Mouse (Mus musculus) right cerebral cortex, adult 18-20 months (tissue): ENCODE results near the gene Edf1.
A peak's percentile ranks its signal among the peaks of the same experiment; 100 is the strongest.
"Not testable (repeated sequence)": the region's sequence is repeated elsewhere in the genome, so short reads cannot be mapped to it uniquely, and the experiment has no call there.

ENCODE experiments used
- DNase-seq: peaks from one replicate; pipeline ENCODE4 v3.0.0; 2022; ENCODE audit warnings: mixed read lengths

The Edf1 gene

DNA sequence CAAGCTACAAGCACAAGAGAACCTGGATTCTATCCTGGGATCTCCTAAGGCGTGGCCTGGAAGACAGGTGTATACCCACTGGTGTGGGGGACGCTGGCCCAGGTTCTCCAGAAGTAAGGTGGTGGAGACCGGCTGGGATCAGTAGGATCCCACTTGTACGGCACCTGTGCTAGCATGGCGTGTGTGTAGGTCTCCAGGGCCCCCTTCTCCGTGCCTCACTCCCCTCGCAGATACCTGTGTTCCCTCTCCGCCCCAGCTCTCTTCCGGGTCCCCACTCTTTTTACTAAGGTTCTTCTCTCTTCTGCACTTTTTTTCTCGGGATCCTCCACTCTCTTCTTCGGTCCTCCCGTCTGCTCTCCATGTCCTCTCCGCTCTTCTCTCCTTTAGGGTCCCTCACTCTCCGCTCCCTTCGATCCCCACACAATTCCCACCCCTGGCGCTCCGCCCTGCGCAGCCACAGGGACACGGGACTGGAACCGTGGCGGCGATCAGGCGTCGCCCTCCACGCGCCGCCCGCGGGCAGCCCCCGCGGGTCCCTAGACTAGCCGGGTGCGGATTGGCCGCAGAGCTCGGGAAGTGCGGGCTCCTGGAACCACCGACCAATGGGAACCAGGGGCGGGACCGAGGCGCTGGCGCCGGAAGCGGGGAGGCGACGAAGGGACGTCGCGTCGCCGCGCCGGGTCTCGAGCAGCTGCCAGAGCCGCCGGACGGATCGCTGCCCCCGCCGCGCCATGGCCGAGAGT, at the start of gene Edf1:
Gene Edf1, plus strand, starts transcription at position 627 of the 743 bp plus-strand sequence.
- DNase-seq = peak; percentile 98

DNA sequence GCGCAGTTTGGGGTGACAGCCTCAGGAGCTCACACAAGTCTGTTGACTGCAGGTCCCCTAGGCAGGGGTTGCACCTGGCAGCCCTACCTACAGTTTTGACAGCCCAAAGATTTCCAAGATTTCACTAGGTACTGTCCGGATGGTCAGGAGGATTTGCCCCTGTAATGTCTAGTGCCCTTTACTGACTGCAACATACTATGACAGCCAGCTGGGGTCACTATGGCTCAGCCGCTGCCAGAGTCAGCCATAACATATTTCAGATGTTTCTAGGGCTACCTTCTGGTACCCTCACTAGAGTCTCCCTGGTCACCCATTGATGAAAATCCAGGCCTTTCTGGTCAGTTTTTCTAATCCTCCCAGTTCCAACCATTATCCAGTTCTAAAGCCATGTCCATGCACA, 47.7 kb upstream of the Edf1 start:
- DNase-seq = no peak

- DNase-seq = no peak
Observed at GRCm38 (mm10) chr2:25526510-25527302, 30.9 kb upstream of the Edf1 start.

GRCm38 (mm10) chr2:25533707-25534106, 23.9 kb upstream of the Edf1 start:
- no peak for DNase-seq

DNA sequence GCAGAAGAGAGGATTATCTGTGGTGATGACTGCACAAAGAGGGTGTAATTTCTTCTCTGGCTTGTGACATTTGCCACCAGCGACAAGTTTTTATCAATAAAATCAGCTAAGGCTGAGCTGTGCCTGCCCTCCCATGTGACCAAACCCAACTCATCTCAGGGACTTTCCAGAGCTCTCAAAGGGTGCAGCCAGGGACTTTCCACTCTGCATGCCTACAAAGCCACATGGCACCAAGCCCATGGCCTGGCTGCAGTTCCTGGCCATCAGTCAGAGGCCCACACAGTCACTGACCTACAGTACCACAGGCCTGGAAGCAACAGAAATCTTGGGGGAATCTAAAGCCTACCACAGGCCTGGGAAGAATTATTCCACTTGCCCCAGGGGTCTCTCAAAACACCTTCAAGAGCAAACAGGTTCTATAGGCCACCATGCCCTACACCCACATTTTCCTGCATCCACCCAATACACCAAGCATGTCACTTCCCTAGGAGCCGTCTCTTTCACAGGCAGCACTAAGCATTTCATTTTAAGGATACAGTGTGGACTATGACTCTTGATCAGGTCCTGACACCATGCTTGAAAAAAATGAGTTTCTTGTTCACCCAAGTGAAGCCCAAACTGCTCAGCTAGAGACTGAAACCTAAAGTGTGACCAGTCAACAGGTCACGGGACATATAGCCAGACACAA, 23.3 kb upstream of the Edf1 start:
- DNase-seq = peak; percentile 29

DNA sequence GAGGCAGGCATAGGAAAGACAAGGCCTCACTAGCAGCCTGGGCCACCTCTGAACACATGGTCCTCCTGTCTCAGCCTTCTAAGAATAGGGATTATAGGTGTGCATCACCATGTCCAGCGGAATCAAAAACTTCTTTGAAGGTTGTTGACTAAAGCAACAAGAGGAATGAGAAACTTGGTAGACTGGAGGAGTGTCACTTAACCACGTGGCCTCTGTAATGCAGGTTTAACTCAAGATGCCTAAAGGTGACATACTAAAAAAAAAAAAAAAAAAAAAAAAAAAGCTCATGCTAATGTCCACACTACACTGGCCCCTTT, 22.8 kb upstream of the Edf1 start:
- DNase-seq = no peak

GRCm38 (mm10) chr2:25536531-25536930, 21.1 kb upstream of the Edf1 start:
- DNase-seq = no peak

GRCm38 (mm10) chr2:25540541-25540948, 17.1 kb upstream of the Edf1 start:
- DNase-seq = no peak

DNA sequence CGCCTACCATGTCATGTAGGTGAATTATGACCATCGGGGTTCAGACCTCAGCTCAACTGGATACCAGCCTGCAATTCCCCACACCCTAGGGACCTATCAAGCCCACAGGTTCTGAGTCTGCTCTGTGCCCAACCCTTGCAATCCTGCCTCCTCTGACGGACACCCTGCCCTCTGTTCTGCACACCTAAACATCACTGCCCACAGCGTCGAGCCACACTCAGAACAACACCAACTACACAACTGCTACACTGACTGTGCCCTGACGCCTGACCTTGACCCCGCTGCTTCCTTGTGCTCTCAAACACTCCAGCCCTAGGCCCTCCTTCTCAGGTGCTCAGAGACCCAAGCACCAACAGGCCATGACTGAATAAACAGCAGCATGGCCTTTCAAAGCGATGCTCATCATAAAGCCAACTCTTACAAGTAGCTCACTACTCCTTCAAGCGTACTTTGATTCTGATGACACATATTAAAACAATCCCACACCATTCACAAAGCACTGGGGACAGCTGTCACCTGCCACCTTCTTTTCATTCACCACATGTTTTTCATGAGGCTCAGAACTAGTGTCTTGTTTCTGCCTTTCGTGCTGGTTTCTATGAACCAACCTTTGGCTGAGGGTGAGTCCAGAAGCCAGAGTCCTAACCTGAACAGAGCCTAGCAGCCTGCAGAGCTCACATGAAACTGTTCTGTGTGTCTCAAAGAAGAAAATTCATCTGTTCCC, 15.8 kb upstream of the Edf1 start:
- DNase-seq = no peak

DNA sequence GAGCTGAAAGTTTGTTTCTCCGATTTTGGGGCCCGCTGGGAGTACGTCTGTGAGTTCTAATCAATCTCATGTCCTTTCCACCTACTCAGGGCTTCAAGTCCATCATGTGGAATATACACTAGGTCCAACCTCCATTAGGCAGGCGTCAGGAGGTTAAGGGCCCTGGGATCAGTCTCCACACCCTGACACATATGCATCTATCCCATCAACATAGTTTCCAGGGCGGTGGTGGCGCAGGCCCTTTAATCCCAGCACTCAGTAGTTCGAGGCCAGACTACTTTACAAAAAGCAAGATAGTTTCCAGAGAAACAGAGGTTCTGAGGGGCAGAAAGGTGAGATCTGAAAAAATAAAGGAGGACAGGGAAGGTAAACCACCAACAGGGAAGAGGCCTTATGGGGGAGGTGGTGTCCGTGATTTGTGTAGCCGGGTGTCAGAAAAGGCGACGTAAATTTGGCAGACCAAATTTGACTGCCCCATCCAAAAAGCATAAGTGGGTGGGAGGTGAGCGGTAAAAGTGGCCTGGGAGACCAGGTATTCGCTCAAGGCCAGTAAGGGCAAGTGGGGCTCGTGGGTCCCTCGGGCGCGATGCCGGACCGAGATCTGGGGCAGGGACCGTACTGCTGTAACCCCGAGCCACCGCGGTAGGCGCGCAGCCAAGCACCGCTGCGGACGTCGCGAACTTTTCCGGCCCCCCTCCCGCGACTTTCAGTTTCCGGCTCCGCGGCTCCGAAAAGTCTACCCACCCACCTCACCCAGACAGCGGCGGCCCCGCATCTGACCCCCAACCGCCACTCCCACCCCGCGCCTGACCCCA, 11.4 kb upstream of the Edf1 start:
- DNase-seq = no peak

- peak; percentile 100 for DNase-seq
Observed at GRCm38 (mm10) chr2:25546811-25547491, 10.7 kb upstream of the Edf1 start, which contains the start of gene Traf2. Gene Traf2 (minus strand): TSS chr2:25546940.

- no peak for DNase-seq
Observed at GRCm38 (mm10) chr2:25549021-25549991, 8.3 kb upstream of the Edf1 start.

DNA sequence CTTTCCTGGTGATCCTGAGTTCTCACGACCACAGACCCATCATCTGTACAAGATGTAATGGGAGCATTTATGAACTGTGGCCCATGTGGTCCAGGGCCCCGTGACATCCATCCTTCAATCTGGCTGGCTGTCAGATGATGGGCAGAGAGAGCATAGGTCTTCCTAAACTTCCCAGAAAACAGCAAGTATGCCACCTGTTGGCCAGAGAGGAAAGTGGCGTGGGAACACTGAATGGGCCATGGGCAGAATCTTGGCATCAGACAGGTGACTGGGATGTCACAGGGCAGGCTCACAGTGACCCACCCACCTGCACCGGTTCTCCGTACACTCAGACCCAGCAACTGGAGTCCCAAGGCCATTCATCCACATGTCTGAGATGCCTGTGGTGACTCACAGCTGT, 6.5 kb upstream of the Edf1 start:
- DNase-seq = no peak

DNA sequence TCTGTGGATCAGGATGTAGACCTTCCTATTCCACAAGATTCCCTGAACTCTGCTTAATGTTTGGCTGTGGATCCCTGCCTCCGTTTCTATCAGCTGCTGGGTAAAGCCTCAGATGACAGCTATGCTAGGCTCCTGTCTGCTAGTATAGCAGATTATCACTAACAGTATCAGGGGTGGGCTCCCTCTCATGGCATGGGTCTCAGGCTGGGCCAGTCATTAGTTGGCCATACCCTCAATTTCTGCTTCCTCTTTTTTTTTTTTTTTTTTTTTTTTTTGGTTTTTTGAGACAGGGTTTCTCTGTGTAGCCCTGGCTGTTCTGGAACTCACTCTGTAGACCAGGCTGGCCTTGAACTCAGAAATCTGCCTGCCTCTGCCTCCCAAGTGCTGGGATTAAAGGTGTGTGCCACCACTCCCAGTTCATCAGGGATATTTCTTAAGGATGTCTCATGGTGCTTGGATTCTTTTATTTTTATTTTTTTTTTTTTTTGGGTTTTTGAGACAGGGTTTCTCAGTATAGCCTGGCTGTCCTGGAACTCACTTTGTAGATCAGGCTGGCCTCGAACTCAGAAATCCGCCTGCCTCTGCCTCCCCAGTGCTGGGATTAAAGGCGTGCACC, 4.4 kb upstream of the Edf1 start:
- DNase-seq = not testable (repeated sequence)

DNA sequence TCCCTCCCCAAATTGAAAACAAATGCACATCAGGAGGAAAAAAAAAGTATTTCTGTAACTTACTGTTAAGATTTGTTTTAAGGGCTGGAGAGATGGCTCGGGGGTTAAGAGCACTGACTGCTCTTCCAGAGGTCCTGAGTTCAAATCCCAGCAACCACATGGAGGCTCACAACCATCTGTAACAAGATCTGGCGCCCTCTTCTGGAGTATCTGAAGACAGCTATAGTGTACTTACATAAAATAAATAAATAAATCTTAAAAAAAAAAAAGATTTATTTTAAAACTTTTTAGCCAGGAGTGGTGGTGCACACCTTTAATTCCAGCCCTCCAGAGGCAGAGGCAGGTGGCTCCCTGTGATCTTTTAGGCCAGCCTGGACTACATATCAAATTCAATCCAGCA, 2.2 kb upstream of the Edf1 start:
- DNase-seq = not testable (repeated sequence)

DNA sequence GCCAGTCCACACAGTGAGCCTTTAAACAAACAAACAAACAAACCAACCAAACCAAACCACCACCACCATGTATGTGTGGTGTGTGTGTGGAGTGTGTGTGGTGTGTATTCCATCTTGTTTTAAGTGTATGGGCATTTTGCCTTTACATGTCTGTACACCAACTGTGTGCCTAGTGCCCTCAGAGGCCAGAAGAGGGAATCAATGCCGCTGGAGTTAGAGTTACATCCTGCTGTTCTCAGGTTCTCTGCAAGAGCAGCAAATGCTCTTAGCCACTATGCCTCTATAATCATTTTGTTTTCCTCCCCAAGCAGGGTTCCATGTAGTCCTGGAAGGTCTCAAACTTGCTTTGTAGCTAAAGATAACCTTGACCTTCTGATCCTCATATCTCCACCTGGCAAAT, 1.4 kb upstream of the Edf1 start:
- DNase-seq = no peak

DNA sequence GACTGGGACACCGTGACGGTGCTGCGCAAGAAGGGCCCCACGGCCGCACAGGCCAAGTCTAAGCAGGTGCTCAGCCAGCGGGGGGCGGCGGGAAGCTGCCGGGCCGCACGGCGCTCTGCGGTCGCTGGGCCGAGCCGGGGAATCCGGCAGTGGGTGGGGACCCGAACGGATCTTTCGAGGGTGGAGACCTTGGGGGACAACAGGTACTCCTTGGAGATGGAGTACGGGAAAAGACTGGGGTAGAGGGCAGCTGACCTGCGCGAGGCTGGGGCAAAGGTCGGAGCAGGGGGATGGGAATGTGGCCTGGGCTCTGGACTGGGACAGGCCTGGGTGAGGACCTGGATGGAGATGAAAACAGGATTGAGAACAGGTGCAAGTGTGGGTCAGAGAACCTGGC, 315 bp downstream of the Edf1 start:
- no peak for DNase-seq

GRCm38 (mm10) chr2:25558774-25559173, 1.1 kb downstream of the Edf1 start:
- no peak for DNase-seq

- no peak for DNase-seq
Observed at GRCm38 (mm10) chr2:25560551-25560950, 2.9 kb downstream of the Edf1 start.

DNA sequence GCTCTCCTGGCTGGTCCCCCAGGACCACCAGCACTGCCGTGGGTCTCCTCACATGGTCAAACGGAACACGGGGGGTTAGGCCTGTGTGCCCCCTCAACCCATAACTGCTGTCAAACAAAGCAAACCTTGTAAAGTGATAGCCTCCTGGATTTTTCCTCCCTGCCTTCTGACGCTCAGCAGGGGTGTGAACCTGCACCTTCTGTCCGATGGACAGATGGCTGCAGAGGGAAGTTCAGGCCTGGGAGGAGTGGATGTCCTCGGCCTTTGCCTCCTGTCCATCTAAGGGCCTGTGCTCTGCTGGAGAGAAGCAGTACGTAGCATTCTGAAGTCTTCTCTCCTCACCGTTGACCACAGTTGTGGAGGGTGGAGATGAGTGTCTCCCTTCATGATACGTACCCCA, 4.3 kb downstream of the Edf1 start:
- DNase-seq = no peak
